Mouse (Mus musculus): ENCODE results near the gene Scg5.

GRCm38 (mm10) chr2:113848245-113849121, 19.6 kb upstream of the Scg5 start, which contains the start of gene Arhgap11a:
- TF ChIP-seq CTCF (IDR thresholded peaks at IDR 0.05; ENCODE audit: low read depth) (no peak), EP300 (IDR thresholded peaks at IDR 0.05; ENCODE audit: low read depth) (peak; percentile 62)

All from liver, embryonic 14.5 days (tissue).